36 mouse cellular contexts compared by ENCODE assay signal in the genomic region with DNA sequence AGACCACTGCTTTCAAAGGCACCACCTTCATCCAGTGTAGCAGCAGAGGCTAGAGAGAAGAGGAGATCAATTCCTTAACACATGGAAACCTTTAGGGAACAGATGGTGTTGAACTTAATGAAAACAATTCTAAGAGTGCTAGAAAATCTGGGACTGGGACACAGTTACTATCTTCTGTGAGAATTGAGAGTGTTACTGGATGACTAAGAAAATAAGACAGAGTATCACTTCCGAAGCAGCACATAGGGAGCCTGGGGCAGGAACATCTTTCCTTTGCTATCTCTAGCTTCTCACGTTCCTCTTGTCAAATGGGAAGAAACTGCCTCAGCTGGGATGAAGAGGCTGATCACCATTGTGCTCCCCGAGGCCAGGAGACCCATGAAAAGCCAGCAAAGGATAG. TPM values are rescaled to one million over a fixed set of nuclear protein-coding genes. Genes with fewer than 3 reads are reported as not detected.
"Had no signal": no experiment of that assay in that cellular context is flagged by ENCODE, and none has a peak within 500 bp of the region (broad histone marks: within the 10 kb centered on the region; RNA-seq: fewer than 3 reads in every experiment).

No protein-coding gene starts in this region.

- H3K27me3 ChIP-seq: limb, embryonic 12.5 days; limb, embryonic 13.5 days; limb, embryonic 15.5 days; liver, embryonic 12.5 days; liver, embryonic 13.5 days; liver, embryonic 15.5 days; lung, embryonic 15.5 days; megakaryocyte, embryonic 14.5 days; midbrain, embryonic 12.5 days; midbrain, embryonic 13.5 days; midbrain, embryonic 15.5 days had no signal

- H3K36me3 ChIP-seq: limb, embryonic 10.5 days; limb, embryonic 12.5 days; limb, embryonic 13.5 days; limb, embryonic 15.5 days; liver, embryonic 12.5 days; liver, embryonic 13.5 days; liver, embryonic 15.5 days; lung, embryonic 15.5 days; midbrain, embryonic 10.5 days; midbrain, embryonic 12.5 days; midbrain, embryonic 13.5 days; midbrain, embryonic 15.5 days had no signal

- H3K4me3 ChIP-seq: limb, embryonic 10.5 days; limb, embryonic 12.5 days; limb, embryonic 13.5 days; limb, embryonic 15.5 days; liver, embryonic 12.5 days; liver, embryonic 13.5 days; liver, embryonic 15.5 days; lung, embryonic 15.5 days; megakaryocyte, embryonic 14.5 days; midbrain, embryonic 10.5 days; midbrain, embryonic 12.5 days; midbrain, embryonic 13.5 days; midbrain, embryonic 15.5 days; myocyte had no signal

- H3K4me2 ChIP-seq: limb, embryonic 12.5 days; limb, embryonic 13.5 days; limb, embryonic 15.5 days; liver, embryonic 11.5 days; liver, embryonic 12.5 days; liver, embryonic 13.5 days; liver, embryonic 15.5 days; lung, embryonic 14.5 days; lung, embryonic 15.5 days; midbrain, embryonic 11.5 days; midbrain, embryonic 12.5 days; midbrain, embryonic 13.5 days; midbrain, embryonic 15.5 days had no signal

- H3K9ac ChIP-seq: limb, embryonic 12.5 days; limb, embryonic 13.5 days; limb, embryonic 15.5 days; liver, embryonic 12.5 days; liver, embryonic 13.5 days; liver, embryonic 14.5 days; liver, embryonic 15.5 days; liver, postnatal 0 days; lung, embryonic 14.5 days; lung, embryonic 15.5 days; midbrain, embryonic 12.5 days; midbrain, embryonic 13.5 days; midbrain, embryonic 15.5 days had no signal

- H3K27ac ChIP-seq: limb, embryonic 10.5 days; limb, embryonic 12.5 days; limb, embryonic 13.5 days; limb, embryonic 15.5 days; liver, embryonic 12.5 days; liver, embryonic 13.5 days; liver, embryonic 14.5 days; liver, embryonic 15.5 days; lung, embryonic 15.5 days; macrophage; midbrain, embryonic 10.5 days; midbrain, embryonic 12.5 days; midbrain, embryonic 13.5 days; midbrain, embryonic 15.5 days had no signal

- DNase-seq: left cerebral cortex, postnatal 4 days; liver; liver, embryonic 13.5 days; liver, postnatal 0 days; lung, adult 18-20 months; lung, adult 2 months; lung, embryonic 14.5 days; lung, postnatal 10 days; lung, postnatal 14 days; lung, postnatal 36 days; lung, postnatal 4 days; midbrain, embryonic 14.5 days had no signal

- H3K4me1 ChIP-seq: limb, embryonic 10.5 days; limb, embryonic 12.5 days; limb, embryonic 13.5 days; limb, embryonic 15.5 days; liver, embryonic 12.5 days; liver, embryonic 13.5 days; liver, embryonic 15.5 days; lung, embryonic 15.5 days; megakaryocyte, embryonic 14.5 days; midbrain, embryonic 10.5 days; midbrain, embryonic 12.5 days; midbrain, embryonic 13.5 days; midbrain, embryonic 15.5 days had no signal

- H3K9me3 ChIP-seq: limb, embryonic 10.5 days; limb, embryonic 12.5 days; limb, embryonic 13.5 days; limb, embryonic 15.5 days; liver, embryonic 12.5 days; liver, embryonic 13.5 days; liver, embryonic 15.5 days; lung, embryonic 15.5 days; megakaryocyte, embryonic 14.5 days; midbrain, embryonic 10.5 days; midbrain, embryonic 12.5 days; midbrain, embryonic 13.5 days; midbrain, embryonic 15.5 days had no signal

- ATAC-seq: liver, embryonic 12.5 days; liver, postnatal 0 days; lung, postnatal 0 days; midbrain, embryonic 13.5 days; midbrain, embryonic 15.5 days; midbrain, embryonic 16.5 days had no signal

RNA-seq across cellular contexts. Expression of a gene that starts 52.6 kb away (rescaled TPM):
- polyA plus RNA-seq: limb, embryonic 10.5 days; limb, embryonic 11.5 days; limb, embryonic 12.5 days; limb, embryonic 13.5 days; limb, embryonic 14.5 days; limb, embryonic 15.5 days; liver, adult 2 months; liver, embryonic 11.5 days; liver, embryonic 12.5 days; liver, embryonic 13.5 days; liver, embryonic 14.5 days; liver, embryonic 15.5 days; liver, embryonic 16.5 days; liver, postnatal 0 days; lung, adult 2 months; lung, embryonic 14.5 days; lung, embryonic 15.5 days; lung, embryonic 16.5 days; lung, postnatal 0 days; macrophage; midbrain, embryonic 10.5 days; midbrain, embryonic 11.5 days; midbrain, embryonic 12.5 days; myocyte had no signal
